Mouse (Mus musculus): ENCODE results near the gene Gm5861. TPM values are rescaled to one million over a fixed set of nuclear protein-coding genes. Genes with fewer than 3 reads are reported as not detected.
"Not testable (repeated sequence)": the region's sequence is repeated elsewhere in the genome, so short reads cannot be mapped to it uniquely, and the experiment has no call there.

Gene Gm5861
- not detected in 2 replicates for polyA plus RNA-seq (2014; fragmentation: Nextera tagmentation; extraction: Ambion mirVana)

DNA sequence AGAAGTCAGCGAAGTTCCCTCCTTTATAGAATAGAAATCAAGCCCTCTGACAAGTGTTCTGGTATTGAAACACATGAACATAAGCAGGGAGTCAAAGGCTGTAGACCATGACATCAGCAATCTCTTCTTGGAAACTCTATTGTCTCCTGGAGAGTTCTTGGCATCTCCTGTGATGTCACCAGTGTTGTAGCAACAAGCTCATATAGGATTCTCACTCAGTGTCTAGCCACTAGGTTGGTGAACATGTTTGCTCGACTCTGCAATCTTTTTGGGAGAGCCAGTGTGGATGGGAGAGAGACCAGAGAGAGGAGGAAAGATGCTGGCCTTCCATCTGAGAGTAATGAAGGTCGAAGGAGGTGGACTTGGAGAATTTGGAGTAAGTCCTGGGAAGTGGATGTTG is at the start of gene Gm5861:
Gm5861 (plus strand) TSS at position 301 of the 400 bp plus-strand sequence.
- H3K36me3 ChIP-seq (ENCODE audit: control insufficient read depth, insufficient read depth, low read length); H3K9ac ChIP-seq (ENCODE audit: low read length); H3K27ac ChIP-seq (ENCODE audit: low read depth); H3K4me3 ChIP-seq (ENCODE audit: low read depth, low read length); H3K4me2 ChIP-seq (ENCODE audit: low read length); DNase-seq (ENCODE audit: low spot score); H3K4me1 ChIP-seq (replicated peaks; ENCODE audit: control insufficient read depth, insufficient read depth, low read length); H3K9me3 ChIP-seq (ENCODE audit: control insufficient read depth, low read length); ATAC-seq (replicated peaks; ENCODE audit: low FRiP score, low TSS enrichment, low read depth); H3K27me3 ChIP-seq (replicated peaks; ENCODE audit: control insufficient read depth, insufficient read depth, low read length): not testable (repeated sequence)
- 38% methylated on average over 1 of the region's 3 CpGs for WGBS

- WGBS, result 90% methylated on average over 12 of the region's 12 CpGs
- not testable (repeated sequence) for H3K4me3 ChIP-seq (ENCODE audit: low read depth, low read length); H3K9me3 ChIP-seq (ENCODE audit: control insufficient read depth, low read length); DNase-seq (ENCODE audit: low spot score); H3K27ac ChIP-seq (ENCODE audit: low read depth); H3K27me3 ChIP-seq (replicated peaks; ENCODE audit: control insufficient read depth, insufficient read depth, low read length); H3K4me1 ChIP-seq (replicated peaks; ENCODE audit: control insufficient read depth, insufficient read depth, low read length); H3K9ac ChIP-seq (ENCODE audit: low read length); H3K4me2 ChIP-seq (ENCODE audit: low read length); H3K36me3 ChIP-seq (ENCODE audit: control insufficient read depth, insufficient read depth, low read length); ATAC-seq (replicated peaks; ENCODE audit: low FRiP score, low TSS enrichment, low read depth)
Measured at GRCm38 (mm10) chr5:11138031-11138430, 44.8 kb upstream of the Gm5861 start.

Other genes with a start within 250 kb of the Gm5861 start
- gene Gm8871, start 235.3 kb upstream of the Gm5861 start, polyA plus RNA-seq (2014; fragmentation: Nextera tagmentation; extraction: Ambion mirVana), result not detected in 2 replicates
- not detected in 2 replicates for gene Gm8857, start 235.3 kb upstream of the Gm5861 start, polyA plus RNA-seq (2014; fragmentation: Nextera tagmentation; extraction: Ambion mirVana)
- not detected in 2 replicates for gene Gm8879, start 55.4 kb upstream of the Gm5861 start, polyA plus RNA-seq (2014; fragmentation: Nextera tagmentation; extraction: Ambion mirVana)
- not detected in 2 replicates for gene Gm8890, start 73.0 kb downstream of the Gm5861 start, polyA plus RNA-seq (2014; fragmentation: Nextera tagmentation; extraction: Ambion mirVana)
- not detected in 2 replicates for gene Speer1, start 158.4 kb downstream of the Gm5861 start, polyA plus RNA-seq (2014; fragmentation: Nextera tagmentation; extraction: Ambion mirVana)
- not detected in 2 replicates for gene Gm8897, start 233.3 kb downstream of the Gm5861 start, polyA plus RNA-seq (2014; fragmentation: Nextera tagmentation; extraction: Ambion mirVana)